Mouse (Mus musculus) regulatory T cell (primary cell): ENCODE results near the gene Phb2.

ENCODE experiments used
- in situ Hi-C: fragments of 300-600 bp; cut with MboI, MseI; formaldehyde crosslinking; loops from one replicate; pipeline ENCODE4 v1.15.1; 2025; ENCODE audit warnings: high pct_unique_total_duplicates

Phb2 gene

GRCm38 (mm10) chr6:124745490-124746295, 33.6 kb downstream of the Phb2 start:
- in situ Hi-C loops, result no loop called here

- in situ Hi-C loops, result no loop called here
Measured at GRCm38 (mm10) chr6:124746296-124746605, 34.1 kb downstream of the Phb2 start.

- in situ Hi-C loops, result no loop called here
Measured at GRCm38 (mm10) chr6:124746654-124747632, 34.8 kb downstream of the Phb2 start.

- in situ Hi-C loops, result loop anchor here (10.0 kb wide), 1 partner anchor 816 kb away; no protein-coding TSS in a partner anchor
Measured at GRCm38 (mm10) chr6:124750405-124750804, 38.3 kb downstream of the Phb2 start.

- in situ Hi-C loops, result loop anchor here (10.0 kb wide), 1 partner anchor 819 kb away; no protein-coding TSS in a partner anchor
Measured at GRCm38 (mm10) chr6:124753861-124754260, 41.7 kb downstream of the Phb2 start.

- in situ Hi-C loops, result loop anchor here (10.0 kb wide), 1 partner anchor 821 kb away; no protein-coding TSS in a partner anchor
Measured at GRCm38 (mm10) chr6:124755306-124755705, 43.2 kb downstream of the Phb2 start.

- in situ Hi-C loops, result loop anchor here (10.0 kb wide), 1 partner anchor 821 kb away; no protein-coding TSS in a partner anchor
Measured at GRCm38 (mm10) chr6:124755831-124756595, 43.9 kb downstream of the Phb2 start, which contains the start of the genes Gm45234 and Atn1. TSS of gene Gm45234 (minus strand) at chr6:124756021. TSS of gene Atn1 (minus strand) at chr6:124756524.

- in situ Hi-C loops, result loop anchor here (10.0 kb wide), 1 partner anchor 822 kb away; no protein-coding TSS in a partner anchor
Measured at GRCm38 (mm10) chr6:124756652-124757350, 44.7 kb downstream of the Phb2 start.

- in situ Hi-C loops, result loop anchor here (10.0 kb wide), 1 partner anchor 823 kb away; no protein-coding TSS in a partner anchor
Measured at GRCm38 (mm10) chr6:124757351-124757880, 45.3 kb downstream of the Phb2 start.

GRCm38 (mm10) chr6:124757909-124758848, 46.0 kb downstream of the Phb2 start:
- in situ Hi-C loops, result loop anchor here (10.0 kb wide), 1 partner anchor 823 kb away; no protein-coding TSS in a partner anchor

- in situ Hi-C loops, result loop anchor here (10.0 kb wide), 1 partner anchor 824 kb away; no protein-coding TSS in a partner anchor
Measured at GRCm38 (mm10) chr6:124758849-124759232, 46.7 kb downstream of the Phb2 start.

- in situ Hi-C loops, result loop anchor here (10.0 kb wide), 1 partner anchor 824 kb away; no protein-coding TSS in a partner anchor
Measured at GRCm38 (mm10) chr6:124759259-124759658, 47.1 kb downstream of the Phb2 start.

- in situ Hi-C loops, result loop anchor here (10.0 kb wide), 1 partner anchor 191 kb away; the partner anchor contains the start of gene C1rb
Measured at GRCm38 (mm10) chr6:124765951-124766350, 53.8 kb downstream of the Phb2 start.
